Mouse (Mus musculus) lung, postnatal 36 days (tissue): ENCODE data around the gene Fate1.
"Not testable (repeated sequence)": the region's sequence is repeated elsewhere in the genome, so short reads cannot be mapped to it uniquely, and the experiment has no call there.

Experiments used
- DNase-seq: peaks from one replicate; pipeline ENCODE4 v3.0.0; 2022; ENCODE audit warnings: mixed read lengths

The Fate1 gene

GRCm38 (mm10) chrX:71972686-71973085 lies at the start of gene Fate1:
TSS of gene Fate1 (plus strand) at chrX:71972986.
- no peak for DNase-seq

- DNase-seq: peak; percentile 70
Measured at GRCm38 (mm10) chrX:71946631-71947030, 26.2 kb upstream of the Fate1 start.

DNA sequence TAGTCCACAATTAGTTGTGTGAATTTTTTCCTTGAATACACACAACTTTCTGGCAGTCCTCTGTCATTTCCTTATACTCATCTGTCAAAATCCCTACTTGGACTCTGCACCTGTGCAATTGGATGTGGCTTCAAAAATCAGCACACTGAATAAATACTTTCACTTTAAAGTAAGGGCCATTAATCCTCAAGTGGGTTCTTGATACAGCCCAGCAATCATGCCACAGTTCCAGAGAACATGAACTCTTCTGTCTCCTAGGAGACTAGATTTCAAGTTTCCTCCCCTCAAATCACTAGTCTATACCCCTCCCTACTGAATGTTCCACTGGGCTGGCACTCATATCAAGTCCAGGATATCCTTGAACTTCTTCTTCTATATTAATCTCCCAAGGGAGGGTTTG lies 14.4 kb upstream of the Fate1 start:
- DNase-seq: peak; percentile 43

GRCm38 (mm10) chrX:71962073-71963051 lies 10.4 kb upstream of the Fate1 start, which contains the start of gene Prrg3:
TSS of gene Prrg3 (plus strand) at chrX:71962624.
- DNase-seq: peak; percentile 65

DNA sequence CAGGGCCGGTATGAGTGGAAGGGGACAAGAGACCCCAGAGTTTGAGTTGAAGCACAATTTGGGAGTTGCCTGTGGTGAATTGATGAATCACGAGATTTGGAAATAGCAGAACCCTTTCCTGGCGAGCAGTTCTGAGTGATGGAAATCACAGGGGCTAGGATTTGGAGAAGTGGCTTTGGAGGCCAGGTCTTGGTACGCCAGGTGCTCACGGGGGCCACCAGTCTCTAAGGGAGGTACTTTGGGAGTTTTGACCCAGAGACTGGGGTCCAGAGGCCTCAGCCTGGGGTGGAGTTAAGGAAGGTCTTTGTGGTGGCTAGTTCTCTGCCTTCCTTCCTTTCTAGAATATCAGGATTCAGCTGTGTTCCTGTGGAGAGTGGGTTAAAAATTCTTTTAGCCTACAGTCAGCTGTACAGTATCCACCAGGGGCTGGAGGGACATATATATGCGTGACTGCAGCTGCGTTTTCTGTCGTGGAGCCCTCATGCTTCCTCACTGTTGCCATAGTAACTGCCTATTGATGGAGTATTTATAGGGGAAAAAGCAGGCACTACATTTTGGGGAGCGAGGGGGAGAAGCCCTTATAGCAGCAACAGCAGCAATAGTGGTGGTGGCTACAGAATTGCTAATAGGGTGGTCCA lies 9.4 kb upstream of the Fate1 start:
- DNase-seq: no peak

DNA sequence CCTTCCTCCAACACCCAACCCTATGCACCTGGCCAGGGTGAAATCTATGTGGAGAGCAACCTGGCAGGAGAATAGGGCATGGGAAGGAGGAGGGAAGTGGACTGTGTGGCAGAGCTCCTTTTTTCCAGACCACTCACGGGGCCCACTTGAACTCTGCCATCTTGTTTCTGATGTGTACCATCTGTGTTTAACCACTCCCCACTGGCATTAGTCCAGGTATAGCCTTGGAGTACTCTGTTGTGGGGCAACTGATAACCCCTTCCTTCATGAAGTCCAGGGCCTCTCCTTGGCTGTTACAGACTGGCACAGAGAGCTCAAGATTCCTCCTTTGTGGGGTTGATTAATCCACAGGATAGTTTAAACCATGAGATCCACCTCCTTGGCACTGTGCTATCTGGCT lies 4.6 kb upstream of the Fate1 start:
- peak; percentile 56 for DNase-seq

DNA sequence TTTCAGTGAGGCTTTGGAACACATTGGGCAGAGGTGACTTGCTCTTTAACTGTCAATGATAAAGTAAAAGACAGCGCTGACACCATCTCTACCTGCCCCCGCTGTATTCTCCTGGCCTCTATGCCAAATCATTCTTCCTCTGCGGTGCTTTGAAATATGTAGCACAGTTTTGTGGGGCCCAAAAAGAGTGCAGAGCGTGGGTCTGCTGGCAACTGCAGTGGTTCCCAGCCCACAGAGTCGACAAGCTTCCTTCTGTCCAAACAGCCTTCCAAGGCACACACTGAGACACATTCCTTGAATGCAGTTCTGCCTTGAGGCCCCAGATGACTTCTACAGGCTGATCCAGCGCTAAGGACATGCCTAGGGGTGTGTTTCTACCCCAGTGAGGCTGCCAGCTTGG lies 4.0 kb upstream of the Fate1 start:
- DNase-seq: no peak

- no peak for DNase-seq
Measured at GRCm38 (mm10) chrX:71971325-71971724, 1.5 kb upstream of the Fate1 start.

DNA sequence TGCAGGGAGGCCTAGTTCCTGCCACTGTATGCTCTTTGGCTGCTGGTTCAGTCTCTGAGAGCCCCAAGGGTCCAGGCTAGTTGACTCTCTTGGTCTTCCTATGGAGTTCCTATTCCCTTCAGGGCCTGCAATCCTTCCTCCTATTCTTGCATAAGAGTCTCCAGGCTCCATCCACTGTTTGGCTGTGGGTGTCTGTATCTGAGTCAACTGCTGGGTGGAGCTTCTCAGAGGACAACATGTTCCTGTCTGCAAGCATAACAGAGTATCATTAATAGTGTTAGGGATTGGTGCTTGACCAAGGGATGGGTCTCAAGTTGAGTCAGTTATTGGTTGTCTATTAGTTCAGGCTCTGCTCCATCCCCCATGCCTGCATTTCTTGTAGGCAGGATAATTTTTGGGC lies 4.9 kb downstream of the Fate1 start:
- DNase-seq: not testable (repeated sequence)

- peak; percentile 22 for DNase-seq
Measured at GRCm38 (mm10) chrX:71980443-71980842, 7.7 kb downstream of the Fate1 start.

DNA sequence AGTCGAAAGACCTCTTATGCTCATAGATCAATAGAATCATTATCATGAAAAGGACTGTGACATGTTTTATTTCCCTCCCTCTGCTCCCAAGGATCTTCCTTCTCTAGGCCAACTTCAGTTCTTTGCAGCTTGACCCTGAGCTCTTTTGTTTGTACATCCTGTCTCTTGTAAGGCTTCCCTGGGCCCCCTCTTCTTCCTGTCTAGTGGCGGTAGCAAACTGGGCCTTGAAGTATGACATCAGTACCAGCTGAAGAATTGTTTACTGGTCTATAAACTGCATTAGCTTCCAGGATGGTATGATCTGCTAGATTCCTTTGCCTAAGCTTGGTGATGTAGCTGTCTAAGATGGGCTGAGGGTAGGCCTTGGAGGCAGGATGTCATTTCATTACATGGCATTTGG lies 8.5 kb downstream of the Fate1 start:
- DNase-seq: no peak

DNA sequence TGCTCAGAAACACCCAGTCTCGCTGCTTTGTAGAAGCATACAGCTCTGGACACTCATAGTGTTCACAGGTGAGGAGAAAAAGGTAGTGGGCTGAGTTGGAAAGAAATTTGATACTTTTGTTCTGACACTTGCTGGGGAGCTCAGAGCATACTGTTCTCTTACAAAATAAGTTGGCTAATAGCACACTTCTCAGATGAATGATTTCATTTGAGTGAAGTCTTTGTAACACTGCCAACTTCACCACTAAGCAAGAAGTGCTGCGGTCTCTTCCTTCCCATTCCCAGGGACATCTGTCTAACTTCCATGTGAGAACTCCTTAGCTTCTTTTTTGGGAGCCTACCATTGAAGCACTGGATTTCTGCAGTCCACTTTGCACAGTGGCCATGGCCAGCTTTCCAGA lies 10.4 kb downstream of the Fate1 start:
- peak; percentile 17 for DNase-seq

- DNase-seq: peak; percentile 69
Measured at GRCm38 (mm10) chrX:71983775-71984174, 11.0 kb downstream of the Fate1 start.

GRCm38 (mm10) chrX:71991549-71991948 lies 18.8 kb downstream of the Fate1 start, which contains the start of gene Cnga2:
TSS of gene Cnga2 (plus strand) at chrX:71991849.
- DNase-seq: no peak

- peak; percentile 30 for DNase-seq
Measured at GRCm38 (mm10) chrX:71995972-71996371, 23.2 kb downstream of the Fate1 start.

GRCm38 (mm10) chrX:72009930-72010329 lies 37.1 kb downstream of the Fate1 start:
- DNase-seq: peak; percentile 13

GRCm38 (mm10) chrX:72012236-72012635 lies 39.5 kb downstream of the Fate1 start:
- peak; percentile 44 for DNase-seq

DNA sequence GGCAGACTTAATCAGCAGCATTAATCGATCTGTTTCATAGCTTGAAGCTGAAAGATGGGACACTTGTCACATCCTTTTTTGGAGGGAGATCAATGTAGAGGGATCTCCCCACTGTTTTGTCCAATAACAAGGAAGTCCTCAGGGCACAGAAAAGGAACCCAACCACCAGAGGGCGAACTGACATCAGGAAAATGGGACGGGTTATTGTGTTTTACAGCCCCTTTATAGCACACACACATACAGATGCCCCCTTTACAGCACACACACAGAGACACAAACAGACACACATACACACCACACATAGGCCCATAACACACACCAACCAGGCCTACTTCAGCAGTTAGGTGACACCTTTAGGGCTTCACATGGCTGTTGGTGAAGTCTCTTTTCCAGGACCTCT lies 40.0 kb downstream of the Fate1 start:
- DNase-seq: peak; percentile 75

- no peak for DNase-seq
Measured at GRCm38 (mm10) chrX:72022241-72022640, 49.5 kb downstream of the Fate1 start.

DNA sequence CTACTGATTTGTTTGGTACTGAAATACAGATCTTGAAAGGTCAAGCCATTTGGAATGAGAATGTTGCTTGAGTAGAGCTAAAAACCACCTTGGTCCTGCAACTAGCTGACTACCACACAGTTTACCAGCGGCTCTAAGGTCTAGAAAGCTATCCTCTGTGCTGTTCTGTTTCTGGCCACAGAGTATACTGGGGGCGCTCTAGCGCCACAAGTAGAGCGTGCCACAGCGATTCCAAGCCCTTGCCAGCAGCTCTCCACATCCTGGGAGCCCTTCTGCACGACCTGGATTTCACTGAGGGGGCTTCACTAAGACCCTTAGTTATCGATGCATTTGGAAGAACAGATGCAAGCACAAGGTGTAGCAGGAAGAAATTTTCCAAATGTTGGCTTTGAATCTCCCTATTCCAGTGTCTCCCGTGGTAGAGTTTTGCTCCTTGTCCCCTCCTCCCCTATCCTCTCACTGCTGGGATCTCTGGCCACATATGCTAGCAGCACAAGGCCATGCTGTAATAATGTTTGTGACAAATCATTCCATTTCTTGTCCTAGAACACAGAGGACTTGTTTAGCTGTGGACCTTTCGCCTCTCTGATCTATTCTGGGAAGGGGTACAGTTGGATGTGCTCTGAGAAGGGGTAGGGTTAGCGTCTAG lies 50.1 kb downstream of the Fate1 start:
- DNase-seq: no peak

- DNase-seq: no peak
Measured at GRCm38 (mm10) chrX:72023542-72023941, 50.8 kb downstream of the Fate1 start.
